Mouse (Mus musculus) cortical plate, adult 2 months (tissue): ENCODE data around the gene Abhd12. TPM values are rescaled to one million over a fixed set of nuclear protein-coding genes. Genes with fewer than 3 reads are reported as not detected.
"Not testable (repeated sequence)": the region's sequence is repeated elsewhere in the genome, so short reads cannot be mapped to it uniquely, and the experiment has no call there.

Experiments used
- H3K27ac ChIP-seq: fragments of 200-500 bp; 2 replicates; pipeline ENCODE4 v1.5.1; 2012; ENCODE audit warnings: low read length, control low read depth, inconsistent platforms; ENCODE audit not compliant: insufficient read depth
- H3K4me1 ChIP-seq: fragments of 200-500 bp; 2 replicates; pipeline ENCODE4 v1.6.1; 2011; ENCODE audit warnings: low read length; ENCODE audit not compliant: control insufficient read depth, insufficient read depth
- H3K4me3 ChIP-seq: fragments of 200-500 bp; 2 replicates; pipeline ENCODE4 v1.5.1; 2011; ENCODE audit warnings: mild to moderate bottlenecking, low read length, control low read depth; ENCODE audit not compliant: insufficient read depth
- CTCF ChIP-seq: fragments of 200-500 bp; IDR thresholded peaks from 2 replicates; pipeline ENCODE4 v1.5.1; 2011; ENCODE audit warnings: mild to moderate bottlenecking, control low read depth, low read length; ENCODE audit not compliant: insufficient read depth; ENCODE audit errors: extremely low read depth
- POLR2A ChIP-seq: fragments of 200-500 bp; IDR thresholded peaks from 2 replicates; pipeline ENCODE4 v1.6.1; 2011; ENCODE audit warnings: mild to moderate bottlenecking, low read length, control low read depth; ENCODE audit not compliant: insufficient read depth; ENCODE audit errors: extremely low read depth
- polyA plus RNA-seq: library from polyadenylated mRNA; depleted of rRNA; stranded (reverse); fragments of >200 nt; gene quantifications from 2 replicates; pipeline ENCODE4 v1.2.3, GENCODE M21; 2012

Gene Abhd12
- polyA plus RNA-seq, 1 experiment, result 361 TPM

- Histone ChIP-seq H3K4me1 (peaks cover 2% of the 10 kb centered on the region; the same call in 1 of the 2 replicates), H3K4me3 (no peak overlapping the region), H3K27ac (no peak overlapping the region)
- no peak for TF ChIP-seq POLR2A
- TF ChIP-seq CTCF, result no peak
These were observed 10.4 kb upstream of the Abhd12 start for GRCm38 (mm10) chr2:150914781-150915515.

DNA sequence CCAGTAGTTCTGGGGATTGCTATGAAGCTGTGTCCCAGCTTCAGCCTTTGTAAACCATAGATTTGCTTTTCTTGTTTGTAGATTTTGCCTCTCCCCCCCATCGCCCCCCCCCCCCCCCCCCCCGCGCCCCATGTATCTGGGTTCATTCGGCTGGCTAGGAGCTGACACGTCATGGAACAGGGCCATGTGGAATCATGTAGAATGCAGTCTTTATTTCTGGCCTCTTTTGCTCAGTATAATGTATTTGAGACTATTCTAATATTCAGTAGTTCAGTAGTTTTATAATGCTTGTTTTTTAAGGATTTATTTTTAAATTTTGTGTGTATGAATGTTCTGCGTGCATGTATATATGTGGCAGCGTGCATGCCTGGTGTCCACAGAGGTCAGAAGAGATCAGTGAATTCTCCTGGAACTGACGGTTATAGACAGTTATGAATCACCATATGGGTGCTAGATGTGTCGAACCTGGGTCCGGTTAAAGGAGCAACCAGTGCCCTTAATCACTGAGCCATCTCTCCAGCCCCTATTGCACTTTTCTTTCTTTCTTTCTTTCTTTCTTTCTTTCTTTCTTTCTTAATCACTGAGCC lies 5.8 kb upstream of the Abhd12 start:
- peak overlapping the region; percentile 59; the same call in 1 of the 2 replicates for H3K4me3 ChIP-seq
- TF ChIP-seq CTCF, result no peak
- TF ChIP-seq POLR2A, result no peak
- H3K27ac ChIP-seq, result no peak overlapping the region
- peaks cover 2% of the 10 kb centered on the region; the same call in 1 of the 2 replicates for H3K4me1 ChIP-seq

- Histone ChIP-seq H3K4me1 (peaks cover 2% of the 10 kb centered on the region; the same call in 1 of the 2 replicates), H3K27ac (no peak overlapping the region), H3K4me3 (peak overlapping the region; percentile 59)
These were observed 5.0 kb upstream of the Abhd12 start for GRCm38 (mm10) chr2:150909429-150910039.

DNA sequence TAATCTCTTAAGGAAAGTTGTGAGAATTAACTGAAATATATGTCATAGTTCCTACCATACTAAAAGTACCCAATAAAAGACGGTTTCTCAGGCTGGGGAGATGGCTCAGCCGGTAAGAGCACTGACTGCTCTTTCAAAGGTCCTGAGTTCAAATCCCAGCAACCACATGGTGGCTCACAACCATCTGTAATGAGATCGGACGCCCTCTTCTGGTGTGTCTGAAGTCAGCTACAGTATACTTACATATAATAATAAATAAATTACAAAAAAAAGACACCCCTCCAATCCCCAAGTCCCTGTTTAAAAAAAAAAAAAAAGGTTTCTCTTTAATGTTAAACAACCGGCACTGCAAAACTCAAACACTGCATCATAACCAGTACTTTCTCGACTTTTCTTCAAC lies 4.3 kb upstream of the Abhd12 start:
- H3K4me1 ChIP-seq, H3K27ac ChIP-seq, H3K4me3 ChIP-seq: not testable (repeated sequence)

More at GRCm38 (mm10) chr2:150909429-150910039, 5.0 kb upstream of the Abhd12 start:
- TF ChIP-seq POLR2A (no peak), CTCF (no peak)

- Histone ChIP-seq H3K4me1 (peaks cover 8% of the 10 kb centered on the region; the same call in 1 of the 2 replicates), H3K4me3 (peak within 1 kb of the TSS; percentile 72), H3K27ac (peak within 1 kb of the TSS; percentile 85)
- TF ChIP-seq CTCF (no peak), POLR2A (no peak)
These were observed 452 bp upstream of the Abhd12 start, which contains the start of gene Gins1 for GRCm38 (mm10) chr2:150904936-150905450. TSS of gene Gins1 (plus strand) at chr2:150905400.

DNA sequence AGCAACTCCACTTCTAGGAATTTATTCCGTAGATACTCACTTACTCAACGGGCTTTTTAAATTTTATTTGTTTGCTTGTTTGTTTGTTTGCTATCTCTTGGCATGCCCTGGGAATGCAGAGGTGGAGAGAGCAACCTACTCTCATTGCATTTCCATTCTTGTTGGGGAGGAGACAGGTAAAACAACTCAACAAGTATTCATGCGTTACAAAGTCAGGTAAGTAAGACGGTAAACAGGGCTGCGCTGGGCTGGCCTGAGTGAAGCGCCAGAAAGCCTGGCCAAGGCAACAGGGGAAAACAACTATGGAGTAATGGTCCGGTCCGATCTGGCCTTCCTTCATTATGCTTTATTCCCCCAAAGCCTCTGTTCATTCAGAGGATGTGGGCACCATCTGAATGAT lies 2.2 kb downstream of the Abhd12 start:
- Histone ChIP-seq H3K27ac (no peak overlapping the region), H3K4me1 (peaks cover 12% of the 10 kb centered on the region), H3K4me3 (peak overlapping the region; percentile 72; the same call in 1 of the 2 replicates)
- TF ChIP-seq CTCF (no peak), POLR2A (no peak)

DNA sequence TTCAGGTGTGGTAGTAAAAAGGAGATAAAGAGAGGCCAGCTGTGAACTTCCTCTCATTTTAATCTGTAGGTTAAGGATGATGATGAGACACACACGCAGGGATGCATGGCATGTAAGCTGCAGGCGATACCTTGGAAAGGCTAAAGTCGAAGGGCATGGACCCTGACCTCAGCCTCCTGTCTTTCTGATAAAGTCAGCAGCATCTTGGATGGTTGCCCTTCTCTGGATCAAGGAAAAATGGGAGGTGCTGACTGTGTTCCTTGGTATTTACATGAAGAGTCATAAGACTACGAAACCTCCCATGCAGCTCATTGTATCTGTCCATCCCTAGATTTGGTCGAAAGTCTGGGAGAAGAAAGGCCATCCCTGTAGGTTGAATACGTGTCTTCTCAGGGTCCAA lies 4.2 kb downstream of the Abhd12 start:
- no peak overlapping the region for H3K4me3 ChIP-seq
- peaks cover 12% of the 10 kb centered on the region for H3K4me1 ChIP-seq
- H3K27ac ChIP-seq, result no peak overlapping the region
- TF ChIP-seq CTCF, result no peak
- TF ChIP-seq POLR2A, result no peak

DNA sequence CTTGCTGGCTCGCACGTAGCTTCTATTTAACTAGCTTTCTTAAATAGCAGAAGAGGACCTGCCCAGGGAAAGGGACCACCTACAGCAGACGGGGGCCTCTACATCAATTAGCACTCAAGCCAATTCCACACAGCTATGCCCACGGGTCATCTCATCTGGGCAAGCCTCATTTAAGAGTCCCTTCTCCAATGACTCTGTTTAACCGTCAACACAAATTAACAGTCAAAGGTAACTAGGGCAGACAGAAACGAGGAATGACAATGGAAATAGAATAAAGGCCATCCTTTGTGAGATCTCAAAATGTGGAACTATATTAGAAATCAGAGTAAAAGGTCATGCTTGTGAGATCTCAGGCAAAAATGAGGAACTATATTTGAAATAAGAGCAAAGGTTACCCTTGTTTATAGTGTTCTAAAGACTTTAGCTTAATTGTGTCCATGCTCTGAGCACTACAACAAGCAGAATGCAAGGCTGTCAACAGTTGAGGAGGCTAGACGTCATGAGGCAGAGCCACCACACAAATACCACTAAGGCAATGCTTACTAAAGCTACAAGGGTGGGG lies 8.8 kb downstream of the Abhd12 start:
- Histone ChIP-seq H3K4me3 (no peak overlapping the region), H3K27ac (no peak overlapping the region), H3K4me1 (peaks cover 7% of the 10 kb centered on the region)
- TF ChIP-seq CTCF (no peak), POLR2A (no peak)

DNA sequence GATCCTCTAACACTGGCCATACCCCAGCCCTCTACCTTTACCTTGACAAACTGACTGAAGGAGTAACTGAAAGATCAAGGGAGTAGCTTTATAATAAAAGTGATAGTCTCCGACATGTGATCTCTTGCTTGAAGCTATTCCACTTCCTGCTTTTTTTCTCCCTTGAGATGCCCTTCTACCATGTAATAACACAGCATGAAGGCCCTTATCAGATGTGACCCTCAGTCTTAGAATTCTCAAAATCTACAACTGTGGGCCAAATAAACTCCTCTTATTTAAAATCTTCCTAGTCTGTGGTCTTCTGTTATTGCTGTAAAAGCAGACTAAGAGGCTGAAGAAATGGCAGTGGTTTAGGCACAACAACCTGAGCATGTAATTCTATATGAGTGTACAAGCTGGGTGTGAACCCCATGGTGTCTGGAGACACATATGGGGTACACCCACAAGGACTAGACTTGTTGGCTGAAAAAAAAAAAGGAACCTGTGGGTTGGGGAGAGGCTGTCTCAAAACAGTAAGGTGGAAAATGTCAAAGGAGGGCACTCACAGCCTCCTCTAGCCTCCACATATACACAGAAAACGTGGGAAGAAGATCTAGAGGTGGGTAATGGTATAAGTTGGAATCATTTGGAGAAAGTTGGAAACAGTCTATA lies 9.8 kb downstream of the Abhd12 start:
- peaks cover 5% of the 10 kb centered on the region for H3K4me1 ChIP-seq
- no peak overlapping the region for H3K27ac ChIP-seq
- no peak overlapping the region for H3K4me3 ChIP-seq
- no peak for TF ChIP-seq POLR2A
